Mouse (Mus musculus) gastrocnemius, adult 2 months (tissue): ENCODE data around the gene Isl1. TPM values are rescaled to one million over a fixed set of nuclear protein-coding genes. Genes with fewer than 3 reads are reported as not detected.

Experiments used
- DNase-seq: peaks from one replicate; pipeline ENCODE4 v3.0.0; 2022
- H3K27ac ChIP-seq: fragments of 200-600 bp; 2 replicates; pipeline ENCODE4 v1.8.1; 2022; ENCODE audit warnings: mild to moderate bottlenecking
- H3K4me3 ChIP-seq: fragments of 200-600 bp; 2 replicates; pipeline ENCODE4 v1.8.1; 2022; ENCODE audit warnings: mild to moderate bottlenecking, moderate library complexity
- CTCF ChIP-seq: fragments of 200-600 bp; IDR thresholded peaks from 2 replicates; pipeline ENCODE4 v1.8.1; 2022; ENCODE audit warnings: antibody characterized with exemption, mild to moderate bottlenecking, moderate library complexity
- intact Hi-C: fragments of 180-260 bp; cut with DNase I; formaldehyde crosslinking; loops from one replicate; pipeline ENCODE4 v1.15.1; 2025
- total RNA-seq, 2 experiments: library from RNA; stranded (reverse); gene quantifications; 2 replicates each; pipeline ENCODE4 v1.2.3; 2021

The Isl1 gene
- total RNA-seq, 2 experiments from 2014 or later = 0.89 TPM; not detected in 1

DNA sequence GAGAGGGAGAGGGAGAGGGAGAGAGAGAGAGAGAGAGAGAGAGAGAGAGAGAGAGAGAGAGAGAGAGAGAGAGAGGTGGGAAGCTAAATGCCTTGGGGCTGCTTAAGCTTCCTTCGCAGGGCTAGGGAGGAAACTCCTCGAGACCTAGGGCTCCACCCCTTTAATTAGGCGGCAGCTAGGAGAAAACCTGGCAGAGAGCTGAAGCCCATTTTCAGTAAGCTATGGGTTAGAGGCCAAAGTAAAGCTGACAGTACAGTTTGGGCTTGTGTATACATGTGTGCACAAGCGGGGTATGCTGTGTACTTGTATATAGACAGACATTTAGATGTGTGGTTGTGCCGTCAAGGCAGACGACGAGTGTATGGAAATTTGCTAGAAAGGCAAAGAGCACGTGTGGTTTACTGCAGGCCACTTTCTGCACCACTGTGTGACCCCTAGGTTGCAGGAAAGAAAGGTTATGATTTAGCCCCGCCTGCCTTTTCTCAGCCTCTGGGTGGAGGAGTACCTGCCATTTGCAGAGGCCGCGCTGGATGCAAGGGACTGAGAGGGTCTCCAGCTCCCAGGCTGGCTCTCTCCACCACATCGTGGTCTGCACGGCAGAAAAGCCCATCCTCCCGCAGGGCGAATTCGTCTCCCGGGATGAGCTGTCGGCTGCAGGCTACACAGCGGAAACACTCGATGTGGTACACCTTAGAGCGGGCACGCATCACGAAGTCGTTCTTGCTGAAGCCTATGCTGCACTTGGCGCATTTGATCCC is 4.6 kb downstream of the Isl1 start:
- intact Hi-C loops = no loop called here
- TF ChIP-seq CTCF = no peak
- no peak overlapping the region for H3K4me3 ChIP-seq

GRCm38 (mm10) chr13:116303766-116304165 is 5.7 kb downstream of the Isl1 start:
- no peak for DNase-seq
- TF ChIP-seq CTCF = no peak
- no peak overlapping the region for H3K4me3 ChIP-seq
- intact Hi-C loops = no loop called here
- no peak overlapping the region for H3K27ac ChIP-seq

More for the DNA sequence above, 4.6 kb downstream of the Isl1 start:
- no peak overlapping the region for H3K27ac ChIP-seq
- no peak for DNase-seq

GRCm38 (mm10) chr13:116302861-116303260 is 6.6 kb downstream of the Isl1 start:
- DNase-seq = no peak
- Histone ChIP-seq H3K27ac (no peak overlapping the region), H3K4me3 (no peak overlapping the region)
- intact Hi-C loops = no loop called here
- TF ChIP-seq CTCF = no peak

GRCm38 (mm10) chr13:116301706-116302105 is 7.8 kb downstream of the Isl1 start:
- Histone ChIP-seq H3K4me3 (no peak overlapping the region), H3K27ac (no peak overlapping the region)
- intact Hi-C loops = no loop called here
- TF ChIP-seq CTCF = no peak
- DNase-seq = no peak

DNA sequence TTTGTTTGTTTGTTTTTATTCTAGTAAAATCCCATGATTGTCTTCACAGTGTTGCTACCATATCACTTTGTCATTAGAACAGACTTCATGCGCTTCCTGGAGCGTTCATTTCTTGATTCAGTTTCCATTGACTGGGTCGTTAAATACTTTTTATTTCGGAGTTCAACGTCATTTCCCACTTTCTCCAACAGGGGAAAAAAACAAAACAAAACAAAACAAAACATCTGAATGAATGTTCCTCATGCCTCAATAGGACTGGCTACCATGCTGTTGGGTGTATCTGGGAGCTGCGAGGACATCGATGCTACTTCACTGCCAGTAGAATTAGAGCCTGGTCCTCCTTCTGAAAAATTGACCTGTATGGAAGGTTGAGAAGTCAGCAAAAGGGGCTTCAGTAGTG is 10.2 kb downstream of the Isl1 start:
- intact Hi-C loops = no loop called here
- Histone ChIP-seq H3K4me3 (no peak overlapping the region), H3K27ac (no peak overlapping the region)
- no peak for TF ChIP-seq CTCF
- DNase-seq = no peak

DNA sequence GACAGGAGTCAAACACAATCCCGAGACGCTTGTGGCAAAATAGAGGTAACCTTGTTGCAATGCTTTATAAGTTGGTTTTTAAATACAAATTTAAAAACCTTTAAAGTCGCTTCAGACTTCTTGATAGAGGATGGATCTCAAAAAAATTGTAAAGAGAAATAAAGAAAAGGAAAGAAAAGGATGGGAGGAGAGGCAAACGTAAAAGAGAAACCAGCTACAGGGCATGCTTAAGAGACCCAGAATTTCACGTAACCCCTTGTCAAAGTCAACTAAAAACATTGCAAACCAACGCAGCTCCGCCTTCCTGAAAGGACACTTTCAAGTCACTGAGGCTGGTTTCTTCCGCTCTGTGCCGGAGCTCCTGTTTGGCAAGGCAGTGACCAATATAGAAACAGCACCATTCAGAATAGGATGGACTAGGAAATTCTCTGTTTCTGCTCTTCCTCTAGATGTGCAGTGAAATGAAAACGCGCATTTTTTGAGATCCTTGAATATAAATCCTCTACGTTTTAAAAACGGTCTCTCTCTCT is 10.8 kb downstream of the Isl1 start:
- no peak for TF ChIP-seq CTCF
- no peak for DNase-seq
- intact Hi-C loops = no loop called here
- Histone ChIP-seq H3K27ac (no peak overlapping the region), H3K4me3 (no peak overlapping the region)

- Histone ChIP-seq H3K27ac (no peak overlapping the region), H3K4me3 (no peak overlapping the region)
- no peak for TF ChIP-seq CTCF
- intact Hi-C loops = no loop called here
- no peak for DNase-seq
Observed at GRCm38 (mm10) chr13:116298001-116298400, 11.5 kb downstream of the Isl1 start.

GRCm38 (mm10) chr13:116297048-116297811 is 12.3 kb downstream of the Isl1 start:
- Histone ChIP-seq H3K4me3 (no peak overlapping the region), H3K27ac (no peak overlapping the region)
- no peak for TF ChIP-seq CTCF
- intact Hi-C loops = no loop called here
- no peak for DNase-seq

DNA sequence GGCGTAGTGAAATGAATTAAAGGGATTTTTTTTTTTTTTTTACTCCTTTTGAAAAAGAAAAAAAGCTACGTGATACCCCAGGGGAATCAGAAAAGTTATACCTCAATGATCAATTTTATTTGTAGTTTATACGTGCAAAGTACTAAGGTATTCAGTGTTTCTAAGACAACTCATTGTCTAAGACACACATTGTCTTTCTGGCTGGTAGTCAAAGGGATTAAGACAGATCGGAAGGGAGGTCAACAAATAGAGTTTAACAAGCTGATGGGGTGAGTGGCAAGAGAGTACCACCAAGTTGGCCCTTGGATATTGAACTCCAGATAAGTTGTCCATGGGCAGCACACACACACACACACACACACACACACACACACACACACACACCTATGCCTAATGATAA is 14.1 kb downstream of the Isl1 start:
- H3K27ac ChIP-seq = no peak overlapping the region
- H3K4me3 ChIP-seq = no peak overlapping the region
- TF ChIP-seq CTCF = no peak
- DNase-seq = no peak
- intact Hi-C loops = no loop called here

GRCm38 (mm10) chr13:116294734-116295133 is 14.8 kb downstream of the Isl1 start:
- Histone ChIP-seq H3K27ac (no peak overlapping the region), H3K4me3 (no peak overlapping the region)
- DNase-seq = no peak
- intact Hi-C loops = no loop called here
- TF ChIP-seq CTCF = no peak

DNA sequence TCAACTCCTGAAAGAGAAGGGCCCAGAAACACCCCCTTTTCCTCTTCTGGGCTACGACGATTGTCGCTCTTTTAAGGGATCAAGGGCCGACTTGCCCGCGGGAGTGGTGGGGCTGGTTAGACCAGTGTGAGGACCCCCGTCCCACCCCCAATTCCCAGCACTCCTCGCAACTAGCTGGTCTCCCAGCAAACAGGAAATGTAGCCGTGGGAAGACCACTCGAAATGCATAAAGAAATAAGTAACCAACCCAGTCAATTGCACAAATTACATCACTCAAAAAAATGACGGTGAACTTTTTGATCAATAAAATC is 15.4 kb downstream of the Isl1 start:
- H3K4me3 ChIP-seq = no peak overlapping the region
- DNase-seq = no peak
- no peak overlapping the region for H3K27ac ChIP-seq
- intact Hi-C loops = no loop called here
- TF ChIP-seq CTCF = no peak

DNA sequence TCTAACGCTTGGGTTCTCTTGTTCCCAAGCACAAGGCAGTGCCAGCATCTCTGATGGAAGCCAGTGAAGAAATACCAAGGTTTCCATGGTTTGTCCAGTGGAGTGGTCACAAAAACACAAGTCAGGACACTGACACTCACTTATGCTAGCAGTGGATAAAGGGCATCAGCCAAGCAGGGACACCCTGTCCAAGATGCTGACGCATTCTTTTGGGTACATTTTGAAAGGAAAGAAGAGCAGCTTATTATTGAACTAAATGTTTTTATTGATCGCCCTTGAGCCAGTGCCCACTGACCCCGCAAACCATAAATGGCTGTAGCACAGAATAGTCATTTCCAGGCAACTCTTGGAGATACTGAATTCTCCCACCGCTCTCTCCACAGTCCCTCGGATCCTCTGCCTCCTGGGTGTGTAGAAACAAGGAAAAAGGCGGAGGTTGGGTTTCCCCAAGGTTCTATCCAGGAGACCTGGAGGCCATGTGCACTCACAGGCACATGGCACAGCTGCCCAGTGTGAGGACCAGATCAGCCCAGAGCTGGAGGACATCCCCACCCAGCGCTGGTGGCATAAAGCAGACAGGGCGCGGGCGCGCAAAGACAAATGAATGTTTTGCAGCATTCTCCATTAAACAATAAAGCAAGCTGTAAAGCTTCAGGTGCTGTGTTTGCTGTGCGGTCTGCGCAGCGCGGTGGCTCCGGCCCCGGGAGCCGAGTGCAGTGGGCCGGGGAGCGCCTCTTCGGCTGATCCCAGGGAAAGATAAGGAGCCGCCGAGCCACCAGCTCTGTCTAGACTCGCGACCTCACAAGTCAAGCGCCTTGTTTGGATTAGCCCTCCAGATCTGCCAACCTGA is 16.0 kb downstream of the Isl1 start:
- Histone ChIP-seq H3K4me3 (no peak overlapping the region), H3K27ac (no peak overlapping the region)
- no peak for DNase-seq
- intact Hi-C loops = no loop called here
- TF ChIP-seq CTCF = no peak

DNA sequence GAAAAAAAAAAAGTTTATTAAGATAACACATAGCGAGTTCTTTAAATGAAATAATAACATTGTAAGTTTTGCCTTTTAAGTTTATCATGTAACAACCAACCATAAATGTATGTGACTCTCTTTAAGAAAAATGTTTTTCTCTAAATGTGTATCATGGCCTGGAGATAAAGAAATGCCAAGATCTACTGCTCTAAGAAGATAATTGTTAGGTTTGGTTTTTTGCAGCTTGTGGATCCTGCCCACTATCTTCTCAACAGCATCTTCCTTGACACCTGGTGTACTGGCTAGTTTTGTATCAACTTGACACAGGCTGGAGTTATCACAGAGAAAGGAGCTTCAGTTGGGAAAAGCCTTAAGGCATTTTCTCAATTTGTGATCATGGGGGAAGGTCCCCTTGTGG is 19.8 kb downstream of the Isl1 start:
- Histone ChIP-seq H3K4me3 (no peak overlapping the region), H3K27ac (no peak overlapping the region)
- no peak for DNase-seq
- no peak for TF ChIP-seq CTCF
- intact Hi-C loops = no loop called here
